Mouse (Mus musculus) heart, adult 9 months (tissue): ENCODE results near the gene Olfr1294.

Experiments
- DNase-seq, 2 experiments: peaks; one replicate each; pipeline ENCODE4 v3.0.0; 2022; ENCODE audit warnings: low spot score in 2 of 2

Gene Olfr1294

DNA sequence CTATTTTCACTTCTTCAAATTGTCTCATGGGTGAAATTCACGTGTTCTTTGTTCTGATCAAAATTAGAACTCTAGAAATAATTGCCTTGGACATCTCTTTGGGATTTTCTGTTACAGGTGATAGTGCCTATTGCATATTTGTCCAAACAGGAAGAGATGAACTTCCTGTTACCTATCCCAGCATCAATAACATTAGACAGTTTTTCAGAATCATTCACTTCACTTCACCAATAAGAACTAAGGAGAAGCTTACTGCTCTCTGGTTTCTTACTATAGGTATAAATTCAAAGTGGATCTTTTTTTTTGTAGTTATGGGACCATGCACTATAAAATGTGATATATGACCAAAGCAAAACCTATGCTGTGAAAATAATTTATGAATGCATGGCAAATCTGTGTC is at the start of gene Olfr1294:
TSS of gene Olfr1294 (minus strand) at position 101 of the 400 bp plus-strand sequence.
- no peak for DNase-seq

DNA sequence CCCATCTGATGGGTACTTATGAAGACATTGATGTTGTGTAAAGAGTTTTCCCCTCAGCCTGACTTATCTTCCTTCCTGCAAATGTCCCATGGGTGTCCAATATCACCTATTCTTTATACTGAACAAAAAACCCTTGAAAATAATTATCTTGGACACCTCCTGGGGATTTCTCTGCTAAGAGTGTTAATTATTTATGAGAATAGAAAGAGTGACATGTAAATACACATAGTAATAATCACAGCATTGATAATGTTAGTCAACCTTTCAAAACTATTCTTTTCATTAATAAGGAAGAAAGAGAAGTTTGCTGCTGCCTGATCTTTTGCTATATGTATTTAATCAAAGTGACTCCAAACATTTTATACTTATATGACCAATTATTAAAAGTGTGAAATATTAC is 29.5 kb upstream of the Olfr1294 start, which contains the start of gene Olfr1295:
TSS of gene Olfr1295 (minus strand) at position 101 of the 400 bp plus-strand sequence.
- no peak for DNase-seq

DNA sequence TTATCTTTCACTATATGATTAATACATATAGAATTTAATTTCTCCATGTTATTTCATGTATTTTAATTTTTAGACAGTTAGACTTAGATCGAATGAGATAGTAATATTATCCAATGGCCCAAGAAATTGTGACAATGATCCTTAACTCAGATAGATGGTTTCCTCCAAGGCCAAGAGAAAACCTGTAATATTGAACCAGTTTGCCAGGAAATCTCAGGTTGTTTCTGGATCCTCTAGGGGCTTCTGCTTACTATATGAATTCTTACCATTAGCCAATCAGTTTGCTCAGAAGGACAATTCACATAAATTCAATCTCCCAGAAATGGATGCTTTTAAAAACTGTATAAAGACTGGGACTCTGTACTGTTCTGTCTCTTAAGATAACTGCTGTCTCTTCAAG is 15.2 kb downstream of the Olfr1294 start, which contains the start of gene Olfr1293-ps:
TSS of gene Olfr1293-ps (plus strand) at position 301 of the 400 bp plus-strand sequence.
- DNase-seq: no peak

DNA sequence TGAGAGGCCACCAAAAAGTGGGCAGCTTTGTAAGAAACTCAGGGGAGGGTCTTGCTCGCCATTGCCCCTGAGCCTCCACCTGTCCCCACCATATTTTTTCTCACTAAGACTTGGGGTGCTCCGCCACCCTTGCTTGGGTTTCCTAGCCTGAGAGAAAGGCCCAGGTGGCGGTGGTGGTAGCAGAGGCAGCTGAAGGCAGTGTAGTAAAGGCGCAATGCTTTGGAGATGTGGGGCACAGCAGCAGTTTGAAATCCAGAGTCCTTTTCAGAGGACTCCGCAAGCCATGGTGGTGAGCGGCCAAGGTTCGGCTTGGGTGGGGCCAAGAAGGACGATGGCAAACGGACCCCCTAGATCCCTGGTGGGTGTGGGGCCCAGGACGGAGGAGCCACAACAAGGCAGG is 22.6 kb downstream of the Olfr1294 start:
- no peak for DNase-seq

GRCm38 (mm10) chr2:111496880-111497279 is 43.2 kb downstream of the Olfr1294 start, which contains the start of gene Olfr1291-ps1:
Gene Olfr1291-ps1, plus strand, starts transcription at chr2:111497180.
- DNase-seq: no peak

DNA sequence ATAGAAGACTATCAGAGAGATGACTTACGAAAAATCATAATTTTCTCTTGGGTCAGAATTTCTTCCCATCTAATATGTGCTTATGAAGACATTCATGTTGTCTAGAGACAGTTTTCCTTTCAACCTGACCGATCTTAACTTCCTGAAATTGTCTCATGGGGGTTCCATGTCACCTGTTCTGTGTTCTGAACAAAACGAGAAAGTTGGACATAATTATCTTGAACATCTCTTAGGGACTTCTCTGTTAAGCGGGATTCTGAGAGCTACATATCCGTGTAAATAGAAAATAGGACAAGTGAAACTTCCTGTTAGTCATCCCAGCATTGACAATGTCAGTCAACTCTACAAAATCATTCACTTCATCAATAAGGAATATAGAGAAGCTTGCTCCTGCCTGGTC is 46.4 kb downstream of the Olfr1294 start, which contains the start of gene Olfr1290:
TSS of gene Olfr1290 (minus strand) at position 101 of the 400 bp plus-strand sequence.
- no peak for DNase-seq
